Mouse (Mus musculus): ENCODE data around the gene Esp1.
"Not testable (repeated sequence)": the region's sequence is repeated elsewhere in the genome, so short reads cannot be mapped to it uniquely, and the experiment has no call there.

Esp1 gene

DNA sequence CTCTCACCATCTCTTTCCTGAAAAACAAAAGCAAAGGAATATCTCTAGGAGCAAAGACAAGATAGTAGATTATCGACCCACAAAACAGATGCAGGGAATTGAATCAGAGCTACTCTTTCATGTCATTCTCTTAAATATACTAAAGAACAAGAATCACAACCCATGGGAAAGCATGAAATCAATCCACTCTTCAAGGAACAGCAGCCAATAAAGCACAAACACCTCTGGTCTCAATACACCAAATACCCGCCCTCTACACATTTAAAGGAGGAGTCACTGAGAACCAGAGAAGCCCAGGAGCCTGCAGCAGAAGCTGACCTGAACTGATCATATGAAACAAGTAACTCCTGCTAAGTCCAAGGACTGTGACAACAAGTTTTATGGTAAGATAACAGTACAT is at the start of gene Esp1:
Gene Esp1, plus strand, starts transcription at position 301 of the 400 bp plus-strand sequence.
- no peak for DNase-seq

GRCm38 (mm10) chr17:40716273-40716672 is 10.6 kb upstream of the Esp1 start:
- DNase-seq = no peak

GRCm38 (mm10) chr17:40717055-40717454 is 9.9 kb upstream of the Esp1 start:
- not testable (repeated sequence) for DNase-seq

- DNase-seq = no peak
Observed at GRCm38 (mm10) chr17:40731296-40731695, 4.4 kb downstream of the Esp1 start.

- DNase-seq = no peak
Observed at GRCm38 (mm10) chr17:40731724-40732123, 4.8 kb downstream of the Esp1 start.

GRCm38 (mm10) chr17:40763662-40764061 is 36.7 kb downstream of the Esp1 start:
- DNase-seq = no peak

GRCm38 (mm10) chr17:40767120-40767519 is 40.2 kb downstream of the Esp1 start:
- DNase-seq = no peak

Data from cerebellum, postnatal 10 days (tissue).